Mouse (Mus musculus): Measurements from ENCODE around the gene Tnp2. TPM values are rescaled to one million over a fixed set of nuclear protein-coding genes. Genes with fewer than 3 reads are reported as not detected.
A peak's percentile ranks its signal among the peaks of the same experiment; 100 is the strongest.
"Not testable (repeated sequence)": the region's sequence is repeated elsewhere in the genome, so short reads cannot be mapped to it uniquely, and the experiment has no call there.

Tnp2 gene
- polyA plus RNA-seq, 1 experiment from 2014 or later = not detected

DNA sequence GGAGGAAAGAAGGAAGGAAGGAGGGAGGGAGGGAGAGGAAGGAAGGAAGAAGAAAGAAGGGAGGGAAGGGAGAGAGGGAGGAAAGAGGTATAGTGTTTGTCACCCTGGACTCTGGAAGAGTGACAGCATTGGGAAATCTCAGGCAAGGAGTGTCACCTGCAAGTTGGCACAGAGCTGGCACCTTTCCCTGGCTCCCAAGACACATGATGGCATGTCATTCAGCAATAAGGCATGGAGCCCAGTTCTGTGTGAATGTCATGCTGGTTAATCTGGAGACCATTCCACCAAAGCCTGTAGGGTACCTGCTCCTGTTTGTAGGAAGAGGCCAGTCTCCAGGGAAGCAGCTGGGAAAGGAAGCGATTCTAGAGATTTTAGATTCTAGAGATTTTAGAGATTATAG lies 21.9 kb upstream of the Tnp2 start:
- no peak overlapping the region for H3K9ac ChIP-seq (ENCODE audit: low read length)
- ATAC-seq (replicated peaks; ENCODE audit: low FRiP score, low TSS enrichment, low read depth) = no peak
- no peaks in the 10 kb centered on the region for H3K27me3 ChIP-seq (replicated peaks; ENCODE audit: control insufficient read depth, insufficient read depth, low read length)
- H3K27ac ChIP-seq (ENCODE audit: low read depth) = no peak overlapping the region
- no peaks in the 10 kb centered on the region for H3K36me3 ChIP-seq (ENCODE audit: control insufficient read depth, insufficient read depth, low read length)
- H3K4me1 ChIP-seq (replicated peaks; ENCODE audit: control insufficient read depth, insufficient read depth, low read length) = no peaks in the 10 kb centered on the region
- 76% methylated on average over 1 of the region's 1 CpGs for WGBS
- no peaks in the 10 kb centered on the region for H3K9me3 ChIP-seq (ENCODE audit: control insufficient read depth, low read length)
- no peak overlapping the region for H3K4me3 ChIP-seq (ENCODE audit: low read depth, low read length)
- DNase-seq (ENCODE audit: low spot score) = no peak
- no peak overlapping the region for H3K4me2 ChIP-seq (ENCODE audit: low read length)

DNA sequence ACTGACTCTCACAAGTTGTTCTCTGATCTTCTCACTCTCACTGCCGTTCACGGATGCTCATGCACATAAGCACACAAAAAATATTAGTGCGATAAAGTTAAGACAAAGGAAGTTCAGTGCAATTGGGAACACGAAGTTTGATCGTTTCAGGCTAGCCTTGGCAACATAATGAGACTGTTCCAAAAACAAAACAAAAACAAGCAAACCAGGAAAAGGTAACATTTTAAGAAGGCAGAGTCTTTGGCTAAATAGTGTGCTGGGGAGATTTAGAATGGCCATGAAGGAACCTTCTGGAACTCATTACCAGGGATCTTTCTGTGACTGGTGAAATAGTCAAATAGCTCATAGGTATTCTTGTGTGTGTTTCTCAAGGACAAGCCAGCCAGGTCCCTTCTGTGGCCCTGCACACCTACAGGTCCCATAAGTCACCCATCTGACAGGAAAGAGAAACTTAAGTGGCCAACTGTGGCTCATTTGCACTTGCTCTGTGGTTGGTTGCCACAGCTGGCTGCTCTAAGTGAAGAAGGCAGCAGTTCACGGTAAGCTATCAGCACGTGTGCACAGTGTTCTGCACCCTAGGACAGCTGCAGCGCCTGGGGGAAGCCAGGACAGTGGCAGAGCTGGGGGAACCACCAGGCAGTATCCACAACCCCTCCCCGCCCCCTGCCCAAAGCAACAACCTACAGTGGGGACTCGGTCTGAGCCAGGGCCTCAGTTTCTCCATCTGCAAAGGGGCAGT lies 17.5 kb upstream of the Tnp2 start, which contains the start of gene Prm1:
Gene Prm1, minus strand, starts transcription at position 51 of the 739 bp plus-strand sequence.
- H3K9me3 ChIP-seq (ENCODE audit: control insufficient read depth, low read length) = no peaks in the 10 kb centered on the region
- H3K4me1 ChIP-seq (replicated peaks; ENCODE audit: control insufficient read depth, insufficient read depth, low read length) = no peaks in the 10 kb centered on the region
- no peak for ATAC-seq (replicated peaks; ENCODE audit: low FRiP score, low TSS enrichment, low read depth)
- no peak within 1 kb of the TSS for H3K27ac ChIP-seq (ENCODE audit: low read depth)
- H3K4me2 ChIP-seq (ENCODE audit: low read length) = no peak within 1 kb of the TSS
- no peaks in the 10 kb centered on the region for H3K27me3 ChIP-seq (replicated peaks; ENCODE audit: control insufficient read depth, insufficient read depth, low read length)
- 78% methylated on average over 10 of the region's 10 CpGs for WGBS
- H3K36me3 ChIP-seq (ENCODE audit: control insufficient read depth, insufficient read depth, low read length) = no peaks in the 10 kb centered on the region
- DNase-seq (ENCODE audit: low spot score) = no peak
- H3K9ac ChIP-seq (ENCODE audit: low read length) = no peak within 1 kb of the TSS
- H3K4me3 ChIP-seq (ENCODE audit: low read depth, low read length) = no peak within 1 kb of the TSS

- not testable (repeated sequence) for H3K9me3 ChIP-seq (ENCODE audit: control insufficient read depth, low read length); H3K9ac ChIP-seq (ENCODE audit: low read length); H3K36me3 ChIP-seq (ENCODE audit: control insufficient read depth, insufficient read depth, low read length); H3K27ac ChIP-seq (ENCODE audit: low read depth); H3K4me1 ChIP-seq (replicated peaks; ENCODE audit: control insufficient read depth, insufficient read depth, low read length); DNase-seq (ENCODE audit: low spot score); H3K27me3 ChIP-seq (replicated peaks; ENCODE audit: control insufficient read depth, insufficient read depth, low read length); H3K4me2 ChIP-seq (ENCODE audit: low read length); H3K4me3 ChIP-seq (ENCODE audit: low read depth, low read length)
- peak; percentile 83; the same call in 1 of the 2 replicates for ATAC-seq (replicated peaks; ENCODE audit: low FRiP score, low TSS enrichment, low read depth)
- WGBS = 74% methylated on average over 3 of the region's 3 CpGs
These were observed 14.0 kb upstream of the Tnp2 start for GRCm38 (mm10) chr16:10802420-10802819.

DNA sequence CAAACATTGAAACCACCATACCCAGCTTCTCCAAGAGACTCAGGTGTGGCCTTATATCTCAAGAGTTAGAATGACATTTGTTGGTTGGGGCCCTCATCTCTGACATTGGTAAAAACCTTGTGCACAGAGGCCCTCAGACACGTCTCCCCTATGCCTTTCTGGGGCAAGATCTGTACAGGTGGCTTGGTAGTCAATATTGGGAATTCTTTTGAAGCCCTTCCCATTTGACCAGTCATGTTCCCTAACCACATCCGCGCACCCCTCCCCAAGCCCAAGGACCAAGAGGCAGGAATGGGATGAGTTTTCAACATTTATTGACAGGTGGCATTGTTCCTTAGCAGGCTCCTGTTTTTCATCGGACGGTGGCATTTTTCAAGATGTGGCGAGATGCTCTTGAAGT lies 7.6 kb upstream of the Tnp2 start, which contains the start of gene Prm2:
Gene Prm2, minus strand, starts transcription at position 101 of the 400 bp plus-strand sequence.
- Histone ChIP-seq H3K36me3 (ENCODE audit: control insufficient read depth, insufficient read depth, low read length) (no peaks in the 10 kb centered on the region), H3K4me1 (replicated peaks; ENCODE audit: control insufficient read depth, insufficient read depth, low read length) (no peaks in the 10 kb centered on the region), H3K4me3 (ENCODE audit: low read depth, low read length) (no peak within 1 kb of the TSS), H3K27me3 (replicated peaks; ENCODE audit: control insufficient read depth, insufficient read depth, low read length) (peaks cover 22% of the 10 kb centered on the region), H3K4me2 (ENCODE audit: low read length) (no peak within 1 kb of the TSS), H3K9ac (ENCODE audit: low read length) (no peak within 1 kb of the TSS), H3K27ac (ENCODE audit: low read depth) (no peak within 1 kb of the TSS), H3K9me3 (ENCODE audit: control insufficient read depth, low read length) (no peaks in the 10 kb centered on the region)
- ATAC-seq (replicated peaks; ENCODE audit: low FRiP score, low TSS enrichment, low read depth) (no peak), DNase-seq (ENCODE audit: low spot score) (no peak)
- WGBS = 71% methylated on average over 6 of the region's 6 CpGs

GRCm38 (mm10) chr16:10790702-10791101 lies 2.2 kb upstream of the Tnp2 start, which contains the start of gene Prm3:
Gene Prm3 (minus strand): TSS chr16:10790914.
- H3K27me3 ChIP-seq (replicated peaks; ENCODE audit: control insufficient read depth, insufficient read depth, low read length) = peaks cover 7% of the 10 kb centered on the region
- no peak within 1 kb of the TSS for H3K4me2 ChIP-seq (ENCODE audit: low read length)
- H3K36me3 ChIP-seq (ENCODE audit: control insufficient read depth, insufficient read depth, low read length) = no peaks in the 10 kb centered on the region
- no peak within 1 kb of the TSS for H3K9ac ChIP-seq (ENCODE audit: low read length)
- no peaks in the 10 kb centered on the region for H3K9me3 ChIP-seq (ENCODE audit: control insufficient read depth, low read length)
- no peak for ATAC-seq (replicated peaks; ENCODE audit: low FRiP score, low TSS enrichment, low read depth)
- peaks cover 4% of the 10 kb centered on the region; the same call in 1 of the 2 replicates for H3K4me1 ChIP-seq (replicated peaks; ENCODE audit: control insufficient read depth, insufficient read depth, low read length)
- 77% methylated on average over 9 of the region's 9 CpGs for WGBS
- no peak within 1 kb of the TSS for H3K27ac ChIP-seq (ENCODE audit: low read depth)
- DNase-seq (ENCODE audit: low spot score) = no peak
- H3K4me3 ChIP-seq (ENCODE audit: low read depth, low read length) = no peak within 1 kb of the TSS

GRCm38 (mm10) chr16:10788866-10789265 lies 406 bp upstream of the Tnp2 start:
- ATAC-seq (replicated peaks; ENCODE audit: low FRiP score, low TSS enrichment, low read depth) (no peak), DNase-seq (ENCODE audit: low spot score) (no peak)
- Histone ChIP-seq H3K9ac (ENCODE audit: low read length) (no peak overlapping the region), H3K4me2 (ENCODE audit: low read length) (no peak overlapping the region), H3K4me1 (replicated peaks; ENCODE audit: control insufficient read depth, insufficient read depth, low read length) (peaks cover 5% of the 10 kb centered on the region; the same call in 1 of the 2 replicates), H3K9me3 (ENCODE audit: control insufficient read depth, low read length) (no peaks in the 10 kb centered on the region), H3K27ac (ENCODE audit: low read depth) (no peak overlapping the region), H3K27me3 (replicated peaks; ENCODE audit: control insufficient read depth, insufficient read depth, low read length) (no peaks in the 10 kb centered on the region), H3K4me3 (ENCODE audit: low read depth, low read length) (no peak overlapping the region), H3K36me3 (ENCODE audit: control insufficient read depth, insufficient read depth, low read length) (no peaks in the 10 kb centered on the region)
- WGBS = 69% methylated on average over 4 of the region's 4 CpGs

DNA sequence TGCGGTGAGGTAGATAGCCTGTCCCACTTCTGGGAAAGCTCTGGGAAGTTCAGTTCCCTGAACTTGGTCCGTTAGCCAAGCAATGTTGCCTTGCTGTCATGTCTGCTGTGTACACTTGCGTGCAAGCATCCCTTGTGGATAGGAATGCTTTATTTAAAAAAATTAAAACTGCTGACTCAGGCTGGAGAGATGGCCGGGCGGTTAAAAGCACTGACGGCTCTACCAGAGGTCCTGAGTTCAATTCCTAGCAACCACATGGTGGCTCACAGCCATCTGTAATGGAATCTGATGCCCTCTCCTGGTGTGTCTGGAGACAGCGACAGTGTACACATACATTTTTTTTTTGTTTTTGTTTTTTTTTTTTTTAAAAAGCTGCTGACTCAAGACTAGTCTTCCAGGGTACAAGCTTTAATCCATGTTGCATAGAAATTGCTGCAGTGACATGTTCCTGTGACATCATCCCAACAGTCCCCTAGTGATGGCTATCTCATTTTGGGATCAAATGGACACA lies 857 bp downstream of the Tnp2 start:
- 80% methylated on average over 7 of the region's 7 CpGs for WGBS

DNA sequence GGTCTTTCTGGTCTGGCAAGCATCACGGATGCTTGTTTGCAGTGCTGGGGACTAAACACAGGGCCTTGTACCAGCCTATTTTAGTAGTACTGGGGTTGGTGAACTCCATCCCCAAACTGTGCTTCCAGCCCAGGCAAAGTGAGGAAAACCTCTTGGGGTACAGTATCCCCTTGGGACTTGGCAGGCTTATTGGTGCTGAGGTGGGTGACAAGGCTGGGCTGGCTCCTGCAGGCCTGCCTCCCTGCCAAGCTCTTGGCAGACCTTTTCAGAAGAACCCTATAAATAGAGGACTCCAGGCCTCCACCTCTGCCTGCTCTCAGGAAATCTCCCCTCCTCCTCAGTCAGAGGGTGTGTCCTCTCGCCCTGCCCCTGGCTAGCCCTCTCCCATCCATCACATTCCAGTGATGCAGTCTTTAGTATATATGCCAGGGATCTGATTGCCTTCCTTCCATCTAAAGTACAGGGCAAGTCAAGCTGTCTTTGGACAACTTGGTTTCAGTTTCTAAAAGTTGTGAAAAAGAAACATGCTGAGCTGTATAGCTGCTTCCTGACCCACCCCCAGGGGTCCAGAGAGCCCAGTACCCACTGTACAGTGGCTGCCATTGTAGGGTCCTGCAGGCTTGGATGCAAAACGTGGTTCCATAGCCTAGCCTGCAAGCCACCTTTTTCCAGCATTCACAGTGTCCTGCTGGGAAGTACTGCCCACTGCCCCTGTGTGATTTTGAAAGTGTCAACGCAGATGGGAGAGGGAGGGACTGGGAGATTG lies 1.5 kb downstream of the Tnp2 start:
- peaks cover 22% of the 10 kb centered on the region for H3K4me1 ChIP-seq (replicated peaks; ENCODE audit: control insufficient read depth, insufficient read depth, low read length)
- no peaks in the 10 kb centered on the region for H3K27me3 ChIP-seq (replicated peaks; ENCODE audit: control insufficient read depth, insufficient read depth, low read length)
- 55% methylated on average over 4 of the region's 4 CpGs for WGBS
- ATAC-seq (replicated peaks; ENCODE audit: low FRiP score, low TSS enrichment, low read depth) (no peak), DNase-seq (ENCODE audit: low spot score) (no peak)
- H3K4me2 ChIP-seq (ENCODE audit: low read length) = peak overlapping the region; percentile 99; the same call in 1 of the 2 replicates
- no peaks in the 10 kb centered on the region for H3K36me3 ChIP-seq (ENCODE audit: control insufficient read depth, insufficient read depth, low read length)
- H3K9me3 ChIP-seq (ENCODE audit: control insufficient read depth, low read length) = no peaks in the 10 kb centered on the region
- H3K27ac ChIP-seq (ENCODE audit: low read depth) = no peak overlapping the region
- no peak overlapping the region for H3K4me3 ChIP-seq (ENCODE audit: low read depth, low read length)
- H3K9ac ChIP-seq (ENCODE audit: low read length) = no peak overlapping the region

More for the DNA sequence above, 857 bp downstream of the Tnp2 start:
- ATAC-seq (replicated peaks; ENCODE audit: low FRiP score, low TSS enrichment, low read depth) = no peak
- no peak for DNase-seq (ENCODE audit: low spot score)
- Histone ChIP-seq H3K9me3 (ENCODE audit: control insufficient read depth, low read length) (no peaks in the 10 kb centered on the region), H3K4me1 (replicated peaks; ENCODE audit: control insufficient read depth, insufficient read depth, low read length) (peaks cover 16% of the 10 kb centered on the region; the same call in 1 of the 2 replicates), H3K9ac (ENCODE audit: low read length) (no peak overlapping the region), H3K4me2 (ENCODE audit: low read length) (no peak overlapping the region), H3K27me3 (replicated peaks; ENCODE audit: control insufficient read depth, insufficient read depth, low read length) (no peaks in the 10 kb centered on the region), H3K36me3 (ENCODE audit: control insufficient read depth, insufficient read depth, low read length) (no peaks in the 10 kb centered on the region), H3K4me3 (ENCODE audit: low read depth, low read length) (no peak overlapping the region), H3K27ac (ENCODE audit: low read depth) (no peak overlapping the region)

Data from intestine, embryonic 14.5 days (tissue).